Comparison of ENCODE assay signal across 15 mouse cellular contexts in genomic region chr1:35522951-35523350, GRCm38 (mm10).
"Had no signal": no experiment of that assay in that cellular context is flagged by ENCODE, and none has a peak within 500 bp of the region (broad histone marks: within the 10 kb centered on the region; RNA-seq: fewer than 3 reads in every experiment).

No protein-coding gene starts in this region.

- H3K4me3 ChIP-seq: left cerebral cortex, adult 2 months; liver, embryonic 13.5 days; myocyte; neural tube, embryonic 13.5 days; stomach, embryonic 15.5 days had no signal

- H3K9me3 ChIP-seq: liver, embryonic 13.5 days; neural tube, embryonic 13.5 days; stomach, embryonic 15.5 days had no signal

- H3K27me3 ChIP-seq: liver, embryonic 13.5 days; neural tube, embryonic 13.5 days; stomach, embryonic 15.5 days had no signal

- H3K4me1 ChIP-seq: liver, embryonic 13.5 days; stomach, embryonic 15.5 days had no signal

- DNase-seq: layer of hippocampus, postnatal 36 days; liver, embryonic 13.5 days; lung, adult 2 months; lung, postnatal 14 days; lung, postnatal 4 days; midbrain, embryonic 14.5 days; retina, postnatal 1 day; spleen, adult 18-20 months; thymus, postnatal 36 days had no signal

- H3K27ac ChIP-seq: liver, embryonic 13.5 days; neural tube, embryonic 13.5 days; stomach, embryonic 15.5 days had no signal

- H3K36me3 ChIP-seq: liver, embryonic 13.5 days; neural tube, embryonic 13.5 days; stomach, embryonic 15.5 days had no signal

- H3K9ac ChIP-seq: liver, embryonic 13.5 days; neural tube, embryonic 13.5 days; stomach, embryonic 15.5 days had no signal

- ATAC-seq: intestine, postnatal 0 days had no signal

- H3K4me2 ChIP-seq: liver, embryonic 13.5 days; midbrain, embryonic 11.5 days; neural tube, embryonic 13.5 days; stomach, embryonic 15.5 days had no signal
